ENCODE assay signal across 8 mouse cellular contexts in the genomic region with DNA sequence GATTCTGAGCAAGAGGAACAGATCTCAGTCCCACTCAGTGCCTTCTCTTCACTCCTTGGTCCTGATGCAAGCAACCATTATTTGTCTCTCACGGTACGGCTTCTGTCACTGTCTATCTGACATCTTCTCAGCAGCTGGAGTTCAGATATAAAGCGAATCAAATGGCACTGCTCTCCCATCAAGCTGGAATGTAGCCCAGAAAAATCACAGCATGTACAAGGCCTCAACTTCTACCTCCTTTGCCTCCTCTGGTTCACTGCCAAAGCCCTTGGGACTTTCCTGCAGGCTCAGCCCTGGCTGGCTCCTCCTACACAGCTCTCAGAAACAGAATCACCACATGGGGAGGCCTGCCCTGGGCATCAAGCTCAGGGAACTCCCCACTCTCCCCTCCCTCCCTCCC.
DNase-seq lines count a peak whose midpoint lies in the region; ATAC-seq lines count a peak whose summit lies in the region.

No protein-coding gene starts in this region.

- peak overlapping the region; percentile 43; the same call in 1 of the 2 replicates for H3K27ac ChIP-seq in forebrain, embryonic 15.5 days (replicated peaks)

- H3K9ac ChIP-seq in forebrain, embryonic 15.5 days (replicated peaks), result no peak overlapping the region

- peak; percentile 82 for ATAC-seq in forebrain, embryonic 15.5 days (replicated peaks)

- WGBS in forebrain, embryonic 15.5 days, result 24% methylated on average over 3 of the region's 3 CpGs

- peaks cover 6% of the 10 kb centered on the region for H3K4me1 ChIP-seq in forebrain, embryonic 15.5 days

- H3K4me3 ChIP-seq in forebrain, embryonic 15.5 days, result no peak overlapping the region

- no peaks in the 10 kb centered on the region for H3K27me3 ChIP-seq in forebrain, embryonic 15.5 days

- H3K36me3 ChIP-seq in forebrain, embryonic 15.5 days, result no peaks in the 10 kb centered on the region

- DNase-seq in layer of hippocampus, adult 9-11 months, result peak; percentile 17
- DNase-seq in layer of hippocampus, adult 9-10 months (ENCODE audit: low spot score), result no peak
- DNase-seq in adrenal gland, postnatal 10 days, result peak; percentile 82
- DNase-seq in kidney, postnatal 36 days, result peak; percentile 60 to 62
- DNase-seq in skeletal muscle tissue, adult 2 months (ENCODE audit: low read depth, low spot score), result peak; percentile 57
- no peak for DNase-seq in cerebellum, adult 8-10 months
- DNase-seq in gastrocnemius, postnatal 4 days (ENCODE audit: low spot score in 2 of 2), result no peak

- H3K4me2 ChIP-seq in forebrain, embryonic 15.5 days (replicated peaks), result no peak overlapping the region

- H3K9me3 ChIP-seq in forebrain, embryonic 15.5 days, result no peaks in the 10 kb centered on the region

Comparison
In these comparisons a context has a peak if more than half of its experiments do, and no peak if none do; other contexts are left out.
1. DNase-seq: peak in layer of hippocampus, adult 9-11 months (single experiment), adrenal gland, postnatal 10 days (single experiment), kidney, postnatal 36 days (2 of 2) and skeletal muscle tissue, adult 2 months (single experiment); none in layer of hippocampus, adult 9-10 months (single experiment), cerebellum, adult 8-10 months (single experiment) and gastrocnemius, postnatal 4 days (0 of 2).